Mouse (Mus musculus) ES-Bruce4 (cell line): ENCODE measurements around the gene Pla1a.

Experiments used
- CTCF ChIP-seq: IDR thresholded peaks from one replicate; pipeline ENCODE4 v1.8.1; 2011; ENCODE audit warnings: low read depth, low read length
- EP300 ChIP-seq: IDR thresholded peaks from 2 replicates; pipeline ENCODE4 v1.6.1; 2011; ENCODE audit warnings: low read depth, low read length; ENCODE audit not compliant: insufficient read depth
- POLR2A ChIP-seq: IDR thresholded peaks from one replicate; pipeline ENCODE4 v1.8.1; 2011; ENCODE audit warnings: low read length; ENCODE audit not compliant: insufficient read depth

DNA sequence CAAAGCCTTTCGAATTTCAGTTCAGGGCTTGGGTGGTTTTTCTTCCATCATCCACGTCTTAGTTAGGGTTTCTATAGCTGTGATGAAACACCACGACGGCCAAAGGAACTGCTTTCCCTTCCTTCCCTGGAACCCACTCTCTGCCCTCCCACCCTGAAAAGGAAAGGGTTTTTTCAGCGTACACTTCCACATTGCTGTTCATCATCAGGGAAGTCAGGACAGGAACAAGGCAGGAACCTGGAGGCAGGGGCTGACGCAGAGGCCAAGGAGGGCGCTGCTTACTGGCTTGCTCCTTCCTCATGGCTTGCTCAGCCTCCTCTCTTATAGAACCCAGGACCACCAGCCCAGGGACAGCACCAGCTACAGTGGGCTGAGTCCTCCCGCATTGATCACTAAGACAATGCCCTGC is 56.1 kb downstream of the Pla1a start:
- TF ChIP-seq POLR2A: no peak
- no peak for TF ChIP-seq CTCF
- no peak for TF ChIP-seq EP300
